In genomic region chr5:99398472-99399070, GRCm38 (mm10) we compare ENCODE assay signal across 18 mouse cellular contexts.
DNase-seq lines count a peak whose midpoint lies in the region; ATAC-seq lines count a peak whose summit lies in the region.
"Had no signal": no experiment of that assay in that cellular context is flagged by ENCODE, and none has a peak within 500 bp of the region (broad histone marks: within the 10 kb centered on the region; RNA-seq: fewer than 3 reads in every experiment).

No protein-coding gene starts in this region.

- peak; percentile 26; the same call in 1 of the 2 replicates for ATAC-seq in liver, embryonic 12.5 days
- no peak for ATAC-seq in liver, embryonic 11.5 days (replicated peaks; ENCODE audit: low FRiP score)
- ATAC-seq in hindbrain, embryonic 11.5 days (ENCODE audit: low FRiP score) = no peak

- no peak overlapping the region for H3K4me2 ChIP-seq in liver, embryonic 12.5 days
- H3K4me2 ChIP-seq in liver, embryonic 11.5 days = no peak overlapping the region
- H3K4me2 ChIP-seq in hindbrain, embryonic 11.5 days (replicated peaks; ENCODE audit: low read depth, low read length) = no peak overlapping the region
- H3K4me2 ChIP-seq: embryonic facial prominence, embryonic 12.5 days; heart, embryonic 11.5 days; neural tube, embryonic 12.5 days had no signal

- H3K4me3 ChIP-seq in liver, embryonic 12.5 days = no peak overlapping the region
- no peak overlapping the region for H3K4me3 ChIP-seq in liver, embryonic 11.5 days (ENCODE audit: low read depth, low read length)
- H3K4me3 ChIP-seq in hindbrain, embryonic 11.5 days (ENCODE audit: low read depth, low read length) = no peak overlapping the region
- H3K4me3 ChIP-seq: embryonic facial prominence, embryonic 12.5 days; megakaryocyte, embryonic 14.5 days; neural tube, embryonic 12.5 days had no signal

- H3K27ac ChIP-seq in liver, embryonic 12.5 days = no peak overlapping the region
- no peak overlapping the region for H3K27ac ChIP-seq in liver, embryonic 11.5 days (ENCODE audit: low read depth, low read length)
- no peak overlapping the region for H3K27ac ChIP-seq in hindbrain, embryonic 11.5 days (ENCODE audit: low read depth, low read length)
- H3K27ac ChIP-seq: embryonic facial prominence, embryonic 12.5 days; neural tube, embryonic 12.5 days had no signal

- DNase-seq in liver, embryonic 11.5 days (ENCODE audit: low spot score) = no peak
- DNase-seq in kidney, adult 8-10 months = peak; percentile 43 to 77
- peak; percentile 49 to 73 for DNase-seq in kidney, postnatal 36 days
- peak; percentile 73 for DNase-seq in yolk sac, embryonic 10.5 days (ENCODE audit: low spot score)
- no peak for DNase-seq in hindbrain, embryonic 11.5 days (ENCODE audit: low spot score)
- no peak for DNase-seq in ovary, postnatal 36 days (ENCODE audit: low spot score)
- DNase-seq: B cell, adult 2 months; cerebellum, adult 11 months; gastrocnemius, postnatal 25 days; layer of hippocampus, adult 9-11 months; lung, postnatal 10 days; retina, postnatal 1 day; thymus, postnatal 36 days had no signal

- H3K4me1 ChIP-seq in liver, embryonic 12.5 days = peaks cover 38% of the 10 kb centered on the region
- H3K4me1 ChIP-seq in liver, embryonic 11.5 days (replicated peaks; ENCODE audit: control insufficient read depth, insufficient read depth, low read length) = peaks cover 33% of the 10 kb centered on the region
- peaks cover 3% of the 10 kb centered on the region; the same call in 1 of the 2 replicates for H3K4me1 ChIP-seq in hindbrain, embryonic 11.5 days (replicated peaks; ENCODE audit: control insufficient read depth, insufficient read depth, low read length)

- H3K9ac ChIP-seq in liver, embryonic 12.5 days = no peak overlapping the region
- no peak overlapping the region for H3K9ac ChIP-seq in liver, embryonic 11.5 days (ENCODE audit: low read depth, low read length)
- no peak overlapping the region for H3K9ac ChIP-seq in hindbrain, embryonic 11.5 days (ENCODE audit: low read depth, low read length)
- H3K9ac ChIP-seq: embryonic facial prominence, embryonic 12.5 days; neural tube, embryonic 12.5 days had no signal

- 75% methylated on average over 5 of the region's 5 CpGs for WGBS in liver, embryonic 12.5 days (ENCODE audit: insufficient replicate concordance)
- 82% methylated on average over 5 of the region's 5 CpGs for WGBS in liver, embryonic 11.5 days
- 78% methylated on average over 5 of the region's 5 CpGs for WGBS in hindbrain, embryonic 11.5 days

- no peaks in the 10 kb centered on the region for H3K36me3 ChIP-seq in liver, embryonic 12.5 days
- H3K36me3 ChIP-seq in liver, embryonic 11.5 days (ENCODE audit: control insufficient read depth, insufficient read depth, low read length) = no peaks in the 10 kb centered on the region
- H3K36me3 ChIP-seq in hindbrain, embryonic 11.5 days (ENCODE audit: control insufficient read depth, insufficient read depth, low read length) = no peaks in the 10 kb centered on the region
- H3K36me3 ChIP-seq: embryonic facial prominence, embryonic 12.5 days; neural tube, embryonic 12.5 days had no signal

- H3K9me3 ChIP-seq in liver, embryonic 12.5 days (replicated peaks) = no peaks in the 10 kb centered on the region
- no peaks in the 10 kb centered on the region for H3K9me3 ChIP-seq in liver, embryonic 11.5 days (ENCODE audit: control insufficient read depth, low read length)
- no peaks in the 10 kb centered on the region for H3K9me3 ChIP-seq in hindbrain, embryonic 11.5 days (ENCODE audit: control insufficient read depth, low read length)
- H3K9me3 ChIP-seq: embryonic facial prominence, embryonic 12.5 days; megakaryocyte, embryonic 14.5 days; neural tube, embryonic 12.5 days had no signal

- H3K27me3 ChIP-seq in liver, embryonic 12.5 days (replicated peaks) = no peaks in the 10 kb centered on the region
- no peaks in the 10 kb centered on the region for H3K27me3 ChIP-seq in liver, embryonic 11.5 days (replicated peaks; ENCODE audit: control insufficient read depth, insufficient read depth, low read length)
- peaks cover 27% of the 10 kb centered on the region for H3K27me3 ChIP-seq in hindbrain, embryonic 11.5 days (ENCODE audit: control insufficient read depth, insufficient read depth, low read length)
- H3K27me3 ChIP-seq: embryonic facial prominence, embryonic 12.5 days; megakaryocyte, embryonic 14.5 days had no signal

Comparison
In these comparisons a context has a peak if more than half of its experiments do, and no peak if none do; other contexts are left out.
1. DNase-seq: peak in kidney, adult 8-10 months (2 of 2), kidney, postnatal 36 days (2 of 2) and yolk sac, embryonic 10.5 days (single experiment); none in liver, embryonic 11.5 days (single experiment), hindbrain, embryonic 11.5 days (single experiment) and ovary, postnatal 36 days (single experiment).